Mouse (Mus musculus) kidney, adult 2 months (tissue): ENCODE measurements at regions not wholly inside any gene's neighbourhood (a gene's known extent, or its start where the extent isn't known, plus 50 kb on each side); places are given as distances from the start of the nearest gene placed in this dataset.

Source experiments
- CTCF ChIP-seq: fragments of 200-500 bp; conservative IDR thresholded peaks from 2 replicates; pipeline ENCODE4 v1.5.1; 2011; ENCODE audit warnings: low read depth, mild to moderate bottlenecking, control low read depth, low read length, moderate library complexity, mixed read lengths; ENCODE audit not compliant: insufficient read depth, insufficient read length
- POLR2A ChIP-seq: fragments of 200-500 bp; IDR thresholded peaks from one replicate; pipeline ENCODE4 v1.6.1; 2011; ENCODE audit warnings: low read depth, low read length, control low read depth

GRCm38 (mm10) chr3:120811901-120812300 is 359.6 kb downstream of the Rwdd3 start:
- no peak for TF ChIP-seq CTCF
- no peak for TF ChIP-seq POLR2A
